Mouse (Mus musculus): ENCODE measurements around the gene Ergic1. TPM values are rescaled to one million over a fixed set of nuclear protein-coding genes. Genes with fewer than 3 reads are reported as not detected.

The Ergic1 gene
- polyA plus RNA-seq, 1 experiment from 2014 or later = 33.8 TPM

- no peak overlapping the region for H3K27ac ChIP-seq (replicated peaks)
- H3K27me3 ChIP-seq = peaks cover 11% of the 10 kb centered on the region
- ATAC-seq (ENCODE audit: insufficient read depth) = no peak
- no peak overlapping the region for H3K4me3 ChIP-seq (replicated peaks)
- peaks cover 30% of the 10 kb centered on the region for H3K4me1 ChIP-seq (replicated peaks)
- no peaks in the 10 kb centered on the region for H3K36me3 ChIP-seq (replicated peaks)
- 82% methylated on average over 9 of the region's 9 CpGs for WGBS (ENCODE audit: insufficient replicate concordance)
- H3K4me2 ChIP-seq = no peak overlapping the region
- H3K9me3 ChIP-seq (replicated peaks) = no peaks in the 10 kb centered on the region
- no peak overlapping the region for H3K9ac ChIP-seq
These were observed 34.0 kb upstream of the Ergic1 start for GRCm38 (mm10) chr17:26527291-26527690.

- no peak for ATAC-seq (ENCODE audit: insufficient read depth)
- WGBS (ENCODE audit: insufficient replicate concordance) = 77% methylated on average over 6 of the region's 6 CpGs
- H3K4me3 ChIP-seq (replicated peaks) = no peak overlapping the region
These were observed 32.5 kb upstream of the Ergic1 start for GRCm38 (mm10) chr17:26528751-26529150.

GRCm38 (mm10) chr17:26529791-26530241, 31.5 kb upstream of the Ergic1 start:
- peaks cover 40% of the 10 kb centered on the region for H3K4me1 ChIP-seq (replicated peaks)
- H3K4me3 ChIP-seq (replicated peaks) = no peak overlapping the region
- no peaks in the 10 kb centered on the region for H3K9me3 ChIP-seq (replicated peaks)
- H3K36me3 ChIP-seq (replicated peaks) = no peaks in the 10 kb centered on the region
- no peak overlapping the region for H3K9ac ChIP-seq
- no peak overlapping the region for H3K27ac ChIP-seq (replicated peaks)
- WGBS (ENCODE audit: insufficient replicate concordance) = 74% methylated on average over 5 of the region's 5 CpGs
- H3K4me2 ChIP-seq = no peak overlapping the region
- no peak for ATAC-seq (ENCODE audit: insufficient read depth)
- H3K27me3 ChIP-seq = peaks cover 15% of the 10 kb centered on the region

More at GRCm38 (mm10) chr17:26528751-26529150, 32.5 kb upstream of the Ergic1 start:
- Histone ChIP-seq H3K27me3 (peaks cover 15% of the 10 kb centered on the region), H3K36me3 (replicated peaks) (no peaks in the 10 kb centered on the region), H3K4me2 (no peak overlapping the region), H3K4me1 (replicated peaks) (peaks cover 34% of the 10 kb centered on the region), H3K9ac (no peak overlapping the region), H3K9me3 (replicated peaks) (no peaks in the 10 kb centered on the region), H3K27ac (replicated peaks) (no peak overlapping the region)

- Histone ChIP-seq H3K36me3 (replicated peaks) (no peaks in the 10 kb centered on the region), H3K27ac (replicated peaks) (no peak overlapping the region), H3K4me2 (no peak overlapping the region), H3K9me3 (replicated peaks) (no peaks in the 10 kb centered on the region), H3K9ac (no peak overlapping the region), H3K4me1 (replicated peaks) (peaks cover 48% of the 10 kb centered on the region), H3K4me3 (replicated peaks) (no peak overlapping the region), H3K27me3 (peaks cover 15% of the 10 kb centered on the region)
- ATAC-seq (ENCODE audit: insufficient read depth) = no peak
- 73% methylated on average over 3 of the region's 3 CpGs for WGBS (ENCODE audit: insufficient replicate concordance)
These were observed 30.7 kb upstream of the Ergic1 start for GRCm38 (mm10) chr17:26530590-26531081.

- Histone ChIP-seq H3K36me3 (replicated peaks) (no peaks in the 10 kb centered on the region), H3K9ac (no peak overlapping the region), H3K4me3 (replicated peaks) (no peak overlapping the region), H3K4me2 (no peak overlapping the region), H3K27me3 (peaks cover 15% of the 10 kb centered on the region), H3K27ac (replicated peaks) (peak overlapping the region; percentile 51), H3K4me1 (replicated peaks) (peaks cover 56% of the 10 kb centered on the region), H3K9me3 (replicated peaks) (no peaks in the 10 kb centered on the region)
- 66% methylated on average over 7 of the region's 7 CpGs for WGBS (ENCODE audit: insufficient replicate concordance)
- ATAC-seq (ENCODE audit: insufficient read depth) = no peak
These were observed 29.8 kb upstream of the Ergic1 start for GRCm38 (mm10) chr17:26531395-26532027.

GRCm38 (mm10) chr17:26532476-26533045, 28.7 kb upstream of the Ergic1 start:
- ATAC-seq (ENCODE audit: insufficient read depth) = no peak
- peaks cover 15% of the 10 kb centered on the region for H3K27me3 ChIP-seq
- no peak overlapping the region for H3K4me2 ChIP-seq
- no peaks in the 10 kb centered on the region for H3K36me3 ChIP-seq (replicated peaks)
- H3K27ac ChIP-seq (replicated peaks) = peak overlapping the region; percentile 51
- H3K9me3 ChIP-seq (replicated peaks) = no peaks in the 10 kb centered on the region
- H3K4me1 ChIP-seq (replicated peaks) = peaks cover 60% of the 10 kb centered on the region
- 30% methylated on average over 4 of the region's 4 CpGs for WGBS (ENCODE audit: insufficient replicate concordance)
- H3K9ac ChIP-seq = no peak overlapping the region
- no peak overlapping the region for H3K4me3 ChIP-seq (replicated peaks)

- Histone ChIP-seq H3K36me3 (replicated peaks) (no peaks in the 10 kb centered on the region), H3K27ac (replicated peaks) (peak overlapping the region; percentile 80), H3K9me3 (replicated peaks) (no peaks in the 10 kb centered on the region), H3K27me3 (peaks cover 8% of the 10 kb centered on the region; the same call in 1 of the 2 replicates), H3K4me1 (replicated peaks) (peaks cover 72% of the 10 kb centered on the region), H3K4me2 (peak overlapping the region; percentile 30; the same call in 1 of the 2 replicates), H3K4me3 (replicated peaks) (no peak overlapping the region), H3K9ac (no peak overlapping the region)
- no peak for ATAC-seq (ENCODE audit: insufficient read depth)
- 33% methylated on average over 5 of the region's 5 CpGs for WGBS (ENCODE audit: insufficient replicate concordance)
These were observed 27.4 kb upstream of the Ergic1 start for GRCm38 (mm10) chr17:26533871-26534372.

- peak overlapping the region; percentile 30; the same call in 1 of the 2 replicates for H3K4me2 ChIP-seq
- H3K4me1 ChIP-seq (replicated peaks) = peaks cover 69% of the 10 kb centered on the region
- peak; percentile 35; the same call in 1 of the 2 replicates for ATAC-seq (ENCODE audit: insufficient read depth)
- no peaks in the 10 kb centered on the region for H3K36me3 ChIP-seq (replicated peaks)
- H3K9me3 ChIP-seq (replicated peaks) = no peaks in the 10 kb centered on the region
- WGBS (ENCODE audit: insufficient replicate concordance) = 29% methylated on average over 5 of the region's 5 CpGs
- H3K9ac ChIP-seq = peak overlapping the region; percentile 44
- H3K27ac ChIP-seq (replicated peaks) = peak overlapping the region; percentile 80
- H3K27me3 ChIP-seq = 0 out of 2 replicates have a peak, but pooled peaks cover 10% of the 10 kb centered on the region
- no peak overlapping the region for H3K4me3 ChIP-seq (replicated peaks)
These were observed 26.6 kb upstream of the Ergic1 start for GRCm38 (mm10) chr17:26534695-26535094.

- Histone ChIP-seq H3K9ac (peak overlapping the region; percentile 44), H3K4me3 (replicated peaks) (no peak overlapping the region), H3K4me2 (peak overlapping the region; percentile 30), H3K4me1 (replicated peaks) (peaks cover 66% of the 10 kb centered on the region), H3K36me3 (replicated peaks) (no peaks in the 10 kb centered on the region), H3K9me3 (replicated peaks) (no peaks in the 10 kb centered on the region), H3K27ac (replicated peaks) (peak overlapping the region; percentile 80), H3K27me3 (peaks cover 13% of the 10 kb centered on the region; the same call in 1 of the 2 replicates)
- ATAC-seq (ENCODE audit: insufficient read depth) = peak; percentile 53
- WGBS (ENCODE audit: insufficient replicate concordance) = 29% methylated on average over 7 of the region's 7 CpGs
These were observed 25.8 kb upstream of the Ergic1 start for GRCm38 (mm10) chr17:26535251-26536136.

- peak overlapping the region; percentile 46 for H3K4me2 ChIP-seq
- peak; percentile 53; the same call in 1 of the 2 replicates for ATAC-seq (ENCODE audit: insufficient read depth)
- peaks cover 26% of the 10 kb centered on the region for H3K27me3 ChIP-seq
- H3K27ac ChIP-seq (replicated peaks) = peak overlapping the region; percentile 6
- 13% methylated on average over 6 of the region's 6 CpGs for WGBS (ENCODE audit: insufficient replicate concordance)
- H3K4me1 ChIP-seq (replicated peaks) = peaks cover 51% of the 10 kb centered on the region
- H3K9me3 ChIP-seq (replicated peaks) = no peaks in the 10 kb centered on the region
- no peak overlapping the region for H3K4me3 ChIP-seq (replicated peaks)
- no peaks in the 10 kb centered on the region for H3K36me3 ChIP-seq (replicated peaks)
- H3K9ac ChIP-seq = no peak overlapping the region; the same call in 1 of the 2 replicates
These were observed 23.4 kb upstream of the Ergic1 start for GRCm38 (mm10) chr17:26537722-26538471.
